Mouse (Mus musculus): ENCODE measurements around the gene Bsnd. TPM values are rescaled to one million over a fixed set of nuclear protein-coding genes. Genes with fewer than 3 reads are reported as not detected.

The Bsnd gene
- polyA plus RNA-seq, 1 experiment from 2014 or later: not detected

DNA sequence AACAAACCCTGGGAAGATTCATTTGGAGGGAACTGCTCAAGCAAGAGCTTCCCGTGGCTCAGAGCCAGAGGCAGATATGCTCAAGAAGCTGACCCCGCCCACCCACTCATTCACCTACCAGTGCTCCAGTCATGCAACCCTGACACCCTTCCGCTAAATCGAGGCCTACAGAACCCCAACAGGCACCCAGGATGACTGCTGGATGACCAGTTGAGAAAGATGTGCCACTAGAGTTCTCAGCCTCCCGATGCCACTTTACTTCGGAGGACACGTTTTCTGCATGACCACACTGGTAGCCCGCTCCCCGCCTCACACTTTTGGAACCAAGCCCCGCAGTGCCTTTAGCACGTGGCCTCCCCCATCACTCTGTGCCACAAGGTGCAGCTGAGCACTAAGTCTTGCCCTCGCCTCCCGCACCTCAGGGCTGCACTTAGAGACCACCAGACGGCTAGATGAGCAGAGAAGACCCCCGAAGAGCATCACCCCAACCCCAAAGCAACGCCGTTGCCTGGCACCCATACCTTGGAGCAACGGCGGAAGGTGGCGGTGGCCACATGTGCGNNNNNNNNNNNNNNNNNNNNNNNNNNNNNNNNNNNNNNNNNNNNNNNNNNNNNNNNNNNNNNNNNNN is 28.8 kb downstream of the Bsnd start:
- ATAC-seq (ENCODE audit: insufficient read depth) (no peak; the same call in 1 of the 2 replicates), DNase-seq (peak; percentile 49)
- Histone ChIP-seq H3K27me3 (ENCODE audit: insufficient read depth, low read length) (peaks cover 27% of the 10 kb centered on the region), H3K27ac (ENCODE audit: low read depth) (no peak overlapping the region), H3K9ac (peak overlapping the region; percentile 44), H3K4me3 (ENCODE audit: low read depth, low read length) (peak overlapping the region; percentile 40), H3K4me1 (ENCODE audit: insufficient read depth) (no peaks in the 10 kb centered on the region), H3K9me3 (ENCODE audit: low read depth, low read length) (no peaks in the 10 kb centered on the region), H3K36me3 (ENCODE audit: insufficient read depth) (no peaks in the 10 kb centered on the region), H3K4me2 (peak overlapping the region; percentile 78)
- WGBS: 27% methylated on average over 21 of the region's 21 CpGs
- TF ChIP-seq CTCF (IDR thresholded peaks at IDR 0.05; ENCODE audit: low read depth): no peak

DNA sequence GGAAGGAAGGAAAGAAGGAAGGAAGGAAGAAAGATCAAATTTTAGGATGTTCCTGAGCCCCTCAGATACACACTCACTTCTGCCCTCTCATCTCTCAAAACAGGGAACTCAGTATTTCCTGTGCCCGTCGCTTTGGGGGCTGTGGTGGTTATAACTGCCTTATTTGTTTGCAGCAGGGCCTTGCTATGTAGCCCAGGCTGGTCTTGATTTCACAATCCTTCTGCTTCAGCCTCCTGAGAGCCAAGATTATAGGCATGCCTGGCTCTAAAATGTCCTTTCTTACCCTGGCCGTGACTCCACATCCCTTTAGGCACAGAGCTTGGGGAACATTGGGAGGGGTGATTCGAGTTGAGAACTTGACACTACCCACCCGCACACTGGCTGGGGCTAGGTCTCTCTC is 29.6 kb downstream of the Bsnd start:
- no peak overlapping the region for H3K27ac ChIP-seq (ENCODE audit: low read depth)
- WGBS: 62% methylated on average over 5 of the region's 5 CpGs
- H3K9ac ChIP-seq: no peak overlapping the region
- H3K9me3 ChIP-seq (ENCODE audit: low read depth, low read length): no peaks in the 10 kb centered on the region
- H3K36me3 ChIP-seq (ENCODE audit: insufficient read depth): no peaks in the 10 kb centered on the region
- H3K4me3 ChIP-seq (ENCODE audit: low read depth, low read length): no peak overlapping the region
- ATAC-seq (ENCODE audit: insufficient read depth) (no peak), DNase-seq (no peak)
- H3K4me2 ChIP-seq: no peak overlapping the region
- H3K4me1 ChIP-seq (ENCODE audit: insufficient read depth): no peaks in the 10 kb centered on the region
- TF ChIP-seq CTCF (IDR thresholded peaks at IDR 0.05; ENCODE audit: low read depth): no peak
- peaks cover 27% of the 10 kb centered on the region for H3K27me3 ChIP-seq (ENCODE audit: insufficient read depth, low read length)

DNA sequence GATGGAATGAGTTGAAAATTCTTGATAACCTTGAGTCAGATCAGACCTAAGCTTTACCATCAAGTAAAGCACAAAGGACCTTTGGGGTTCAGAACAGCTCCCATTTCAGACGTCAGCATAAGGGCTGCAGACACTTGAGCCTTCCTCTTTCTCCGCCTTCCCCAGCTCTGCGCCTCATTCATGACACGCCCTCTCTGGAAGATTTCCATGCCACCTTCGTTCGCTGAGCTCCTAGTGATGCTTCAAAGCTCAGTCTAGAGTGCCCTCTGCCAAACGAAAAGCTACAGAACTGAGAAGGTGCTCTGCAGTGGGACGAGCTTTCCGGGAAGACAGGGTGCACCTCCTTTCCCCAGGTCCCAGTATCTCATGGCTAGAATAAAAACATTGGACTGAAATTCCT is 30.1 kb downstream of the Bsnd start:
- Histone ChIP-seq H3K9me3 (ENCODE audit: low read depth, low read length) (no peaks in the 10 kb centered on the region), H3K36me3 (ENCODE audit: insufficient read depth) (no peaks in the 10 kb centered on the region), H3K4me2 (no peak overlapping the region), H3K27ac (ENCODE audit: low read depth) (no peak overlapping the region), H3K4me1 (ENCODE audit: insufficient read depth) (no peaks in the 10 kb centered on the region), H3K4me3 (ENCODE audit: low read depth, low read length) (no peak overlapping the region), H3K9ac (no peak overlapping the region), H3K27me3 (ENCODE audit: insufficient read depth, low read length) (peaks cover 27% of the 10 kb centered on the region)
- ATAC-seq (ENCODE audit: insufficient read depth): no peak
- DNase-seq: no peak
- TF ChIP-seq CTCF (IDR thresholded peaks at IDR 0.05; ENCODE audit: low read depth): no peak
- 67% methylated on average over 9 of the region's 9 CpGs for WGBS

DNA sequence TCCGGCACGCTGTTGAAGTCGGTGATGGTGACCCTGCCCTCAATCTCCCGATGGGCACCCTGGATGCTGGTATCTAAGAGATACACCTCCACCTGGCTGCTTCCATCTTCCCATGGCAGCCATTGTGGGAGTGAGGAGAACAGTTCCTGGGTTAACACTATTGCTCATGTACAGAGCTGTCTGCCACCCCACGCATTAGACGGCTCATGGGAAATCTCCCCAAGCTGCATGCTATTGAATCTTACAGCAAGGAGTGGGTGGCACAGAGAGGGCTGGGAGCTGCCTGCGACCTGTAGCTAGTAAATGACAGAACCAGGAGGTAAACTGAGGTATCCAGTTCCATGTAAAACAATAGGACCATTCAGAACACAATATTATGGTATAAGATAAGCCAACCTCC is 37.5 kb downstream of the Bsnd start:
- H3K4me1 ChIP-seq (ENCODE audit: insufficient read depth): no peaks in the 10 kb centered on the region
- no peak overlapping the region for H3K27ac ChIP-seq (ENCODE audit: low read depth)
- H3K9me3 ChIP-seq (ENCODE audit: low read depth, low read length): no peaks in the 10 kb centered on the region
- no peaks in the 10 kb centered on the region for H3K27me3 ChIP-seq (ENCODE audit: insufficient read depth, low read length)
- TF ChIP-seq CTCF (IDR thresholded peaks at IDR 0.05; ENCODE audit: low read depth): no peak
- no peak overlapping the region for H3K4me3 ChIP-seq (ENCODE audit: low read depth, low read length)
- ATAC-seq (ENCODE audit: insufficient read depth) (no peak), DNase-seq (no peak)
- H3K9ac ChIP-seq: no peak overlapping the region
- no peak overlapping the region for H3K4me2 ChIP-seq
- no peaks in the 10 kb centered on the region for H3K36me3 ChIP-seq (ENCODE audit: insufficient read depth)
- WGBS: 92% methylated on average over 7 of the region's 7 CpGs

DNA sequence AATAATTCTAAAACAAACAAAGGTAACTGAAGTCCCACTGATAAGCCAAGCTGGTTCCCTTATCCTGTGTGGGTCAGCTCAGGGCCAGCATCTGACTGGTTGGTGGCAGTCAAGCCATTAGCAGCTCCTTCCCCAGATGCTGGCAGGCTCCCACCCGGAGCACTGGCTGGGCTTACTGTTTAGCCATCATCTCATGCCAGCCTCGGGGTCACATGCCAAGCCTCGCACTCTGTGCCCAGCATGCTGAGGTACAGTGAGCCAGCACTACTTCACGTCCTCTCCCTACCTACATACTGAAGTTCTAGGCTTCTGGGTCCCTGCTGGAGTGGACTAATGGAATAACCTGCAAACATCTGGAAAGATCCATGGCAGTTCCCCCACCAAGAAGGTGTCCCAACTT is 38.6 kb downstream of the Bsnd start:
- TF ChIP-seq CTCF (IDR thresholded peaks at IDR 0.05; ENCODE audit: low read depth): no peak
- no peak for ATAC-seq (ENCODE audit: insufficient read depth)
- Histone ChIP-seq H3K27ac (ENCODE audit: low read depth) (no peak overlapping the region), H3K9me3 (ENCODE audit: low read depth, low read length) (no peaks in the 10 kb centered on the region), H3K9ac (no peak overlapping the region), H3K4me3 (ENCODE audit: low read depth, low read length) (no peak overlapping the region), H3K36me3 (ENCODE audit: insufficient read depth) (no peaks in the 10 kb centered on the region), H3K4me1 (ENCODE audit: insufficient read depth) (no peaks in the 10 kb centered on the region), H3K27me3 (ENCODE audit: insufficient read depth, low read length) (no peaks in the 10 kb centered on the region), H3K4me2 (no peak overlapping the region)
- DNase-seq: no peak
- 79% methylated on average over 4 of the region's 4 CpGs for WGBS

DNA sequence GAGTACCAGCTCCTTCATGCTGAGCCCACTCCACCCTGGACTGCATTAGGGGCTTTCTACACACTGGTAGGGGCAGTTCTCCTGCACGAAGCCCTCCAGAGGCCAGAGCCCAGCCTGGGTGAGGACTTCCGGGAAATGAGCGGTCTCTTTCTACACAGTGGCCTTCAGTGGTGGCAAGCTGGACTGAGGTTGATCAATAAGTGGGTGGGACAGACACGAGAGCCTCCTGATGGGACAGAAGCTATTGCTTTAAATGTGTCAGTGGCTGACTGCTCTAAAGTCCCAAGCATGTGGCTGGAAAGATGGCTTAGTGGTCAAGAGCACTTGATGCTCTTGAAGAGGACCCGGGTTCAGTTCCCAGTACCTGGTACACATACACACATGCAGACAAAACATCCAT is 39.0 kb downstream of the Bsnd start:
- H3K4me3 ChIP-seq (ENCODE audit: low read depth, low read length): no peak overlapping the region
- ATAC-seq (ENCODE audit: insufficient read depth) (no peak), DNase-seq (no peak)
- WGBS: 85% methylated on average over 5 of the region's 5 CpGs
- no peak overlapping the region for H3K4me2 ChIP-seq
- H3K36me3 ChIP-seq (ENCODE audit: insufficient read depth): no peaks in the 10 kb centered on the region
- no peak overlapping the region for H3K27ac ChIP-seq (ENCODE audit: low read depth)
- H3K9ac ChIP-seq: no peak overlapping the region
- no peak for TF ChIP-seq CTCF (IDR thresholded peaks at IDR 0.05; ENCODE audit: low read depth)
- no peaks in the 10 kb centered on the region for H3K9me3 ChIP-seq (ENCODE audit: low read depth, low read length)
- no peaks in the 10 kb centered on the region for H3K4me1 ChIP-seq (ENCODE audit: insufficient read depth)
- no peaks in the 10 kb centered on the region for H3K27me3 ChIP-seq (ENCODE audit: insufficient read depth, low read length)

DNA sequence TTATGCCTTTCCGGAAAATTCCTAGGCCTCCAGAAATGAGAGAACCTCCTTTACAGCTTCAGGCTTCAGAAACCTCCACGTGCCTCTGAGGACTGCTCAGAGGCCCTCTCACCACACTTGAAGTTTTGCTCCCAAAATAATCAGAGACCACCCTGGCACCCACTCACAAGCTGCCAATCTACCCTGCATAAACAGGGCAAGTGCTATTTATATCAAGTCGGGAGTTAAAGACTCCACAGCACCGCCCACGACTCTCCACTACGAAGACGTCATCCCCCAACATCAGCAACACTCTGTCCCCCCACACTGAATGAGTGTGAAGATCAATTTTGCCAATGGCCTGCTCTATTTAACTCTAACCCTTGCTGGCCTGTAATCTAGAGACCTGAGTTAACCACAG is 39.7 kb downstream of the Bsnd start:
- no peak overlapping the region for H3K27ac ChIP-seq (ENCODE audit: low read depth)
- no peaks in the 10 kb centered on the region for H3K4me1 ChIP-seq (ENCODE audit: insufficient read depth)
- no peak for DNase-seq
- no peak overlapping the region for H3K4me3 ChIP-seq (ENCODE audit: low read depth, low read length)
- no peaks in the 10 kb centered on the region for H3K36me3 ChIP-seq (ENCODE audit: insufficient read depth)
- no peak overlapping the region for H3K4me2 ChIP-seq
- ATAC-seq (ENCODE audit: insufficient read depth): no peak
- TF ChIP-seq CTCF (IDR thresholded peaks at IDR 0.05; ENCODE audit: low read depth): no peak
- H3K9me3 ChIP-seq (ENCODE audit: low read depth, low read length): no peaks in the 10 kb centered on the region
- H3K27me3 ChIP-seq (ENCODE audit: insufficient read depth, low read length): no peaks in the 10 kb centered on the region
- H3K9ac ChIP-seq: no peak overlapping the region
- 49% methylated on average over 7 of the region's 7 CpGs for WGBS

DNA sequence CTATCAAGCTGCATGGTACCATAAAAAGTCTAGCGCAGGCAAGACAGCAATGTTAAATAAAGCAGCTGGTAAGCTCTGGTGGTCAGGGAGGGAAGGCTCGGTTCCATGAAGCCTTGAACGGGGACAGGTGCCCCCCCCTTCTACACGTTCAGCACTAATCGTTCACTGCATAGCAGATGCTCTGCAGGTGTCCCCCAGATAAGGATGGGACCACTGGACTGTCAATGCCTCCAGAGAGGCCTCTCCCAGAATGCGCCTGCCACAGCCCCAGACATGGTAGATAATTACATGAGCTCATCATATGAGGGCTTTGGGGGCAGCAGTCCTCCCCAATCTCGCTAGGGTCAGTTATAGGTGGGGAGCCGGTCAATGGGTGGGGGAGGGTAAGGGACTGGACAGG is 42.8 kb downstream of the Bsnd start:
- Histone ChIP-seq H3K9ac (no peak overlapping the region), H3K36me3 (ENCODE audit: insufficient read depth) (no peaks in the 10 kb centered on the region), H3K4me3 (ENCODE audit: low read depth, low read length) (no peak overlapping the region), H3K9me3 (ENCODE audit: low read depth, low read length) (no peaks in the 10 kb centered on the region), H3K27me3 (ENCODE audit: insufficient read depth, low read length) (no peaks in the 10 kb centered on the region), H3K4me1 (ENCODE audit: insufficient read depth) (no peaks in the 10 kb centered on the region), H3K27ac (ENCODE audit: low read depth) (no peak overlapping the region), H3K4me2 (no peak overlapping the region)
- ATAC-seq (ENCODE audit: insufficient read depth): no peak
- TF ChIP-seq CTCF (IDR thresholded peaks at IDR 0.05; ENCODE audit: low read depth): no peak
- WGBS: 80% methylated on average over 8 of the region's 8 CpGs
- no peak for DNase-seq

Data from lung, embryonic 14.5 days (tissue).